Comparison of ENCODE assay signal across 28 mouse cellular contexts in the genomic region with DNA sequence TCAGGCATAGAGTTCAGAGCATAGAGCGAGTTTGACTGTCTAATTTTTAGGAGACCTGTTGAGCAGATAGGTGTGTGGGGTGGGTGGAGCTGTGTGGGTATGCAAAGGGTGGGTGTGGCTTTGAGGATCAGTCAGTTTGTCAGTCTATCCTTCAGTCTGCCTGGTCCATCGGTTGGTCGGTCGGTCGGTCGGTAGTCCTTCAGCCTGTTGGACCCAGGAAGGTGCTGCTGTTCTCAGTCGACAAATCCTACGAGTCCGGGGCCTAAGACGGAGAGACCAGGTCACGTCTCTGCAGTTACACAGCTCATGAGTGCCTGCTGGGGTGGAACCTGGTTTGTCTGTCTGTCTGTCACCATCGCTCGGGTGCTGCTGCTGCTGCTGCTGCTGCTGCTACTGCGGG. TPM values are rescaled to one million over a fixed set of nuclear protein-coding genes. Genes with fewer than 3 reads are reported as not detected.
DNase-seq lines count a peak whose midpoint lies in the region; ATAC-seq and TF ChIP-seq lines count a peak whose summit lies in the region.
"Had no signal": no experiment of that assay in that cellular context is flagged by ENCODE, and none has a peak within 500 bp of the region (broad histone marks: within the 10 kb centered on the region; RNA-seq: fewer than 3 reads in every experiment).

No protein-coding gene starts in this region.

- ATAC-seq in heart, embryonic 12.5 days (ENCODE audit: insufficient number of reproducible peaks, low FRiP score) = 0 out of 2 replicates have a peak, but pooled peaks have one; percentile 34
- ATAC-seq in intestine, embryonic 15.5 days = 0 out of 2 replicates have a peak, but pooled peaks have one; percentile 49
- no peak for ATAC-seq in intestine, embryonic 16.5 days
- ATAC-seq in liver, embryonic 11.5 days (replicated peaks; ENCODE audit: low FRiP score) = no peak
- ATAC-seq in liver, postnatal 0 days = no peak
- ATAC-seq: forebrain, postnatal 0 days; inflammation-experienced regulatory T-cells, adult 6 months; Patski had no signal

- peaks cover 3% of the 10 kb centered on the region; the same call in 1 of the 2 replicates for H3K4me1 ChIP-seq in heart, embryonic 12.5 days (replicated peaks)
- 0 out of 2 replicates have a peak, but pooled peaks cover 1% of the 10 kb centered on the region for H3K4me1 ChIP-seq in intestine, embryonic 15.5 days (replicated peaks)
- H3K4me1 ChIP-seq in intestine, embryonic 16.5 days (ENCODE audit: control insufficient read depth, insufficient read depth, low read length) = no peaks in the 10 kb centered on the region
- no peaks in the 10 kb centered on the region for H3K4me1 ChIP-seq in liver, embryonic 11.5 days (replicated peaks; ENCODE audit: control insufficient read depth, insufficient read depth, low read length)
- no peaks in the 10 kb centered on the region for H3K4me1 ChIP-seq in liver, postnatal 0 days (ENCODE audit: insufficient read depth)
- H3K4me1 ChIP-seq: embryonic facial prominence, embryonic 15.5 days had no signal

- intact Hi-C loops in heart, postnatal 25 days (cut with DNase I) = no loop called here

- DNase-seq in heart, postnatal 25 days (ENCODE audit: low spot score) = no peak
- peak; percentile 32 for DNase-seq in liver, embryonic 11.5 days (ENCODE audit: low spot score)
- no peak for DNase-seq in liver, postnatal 0 days
- peak; percentile 0 for DNase-seq in right cerebral cortex, adult 18-20 months
- no peak for DNase-seq in right cerebral cortex, postnatal 4 days
- DNase-seq: adrenal gland, postnatal 10 days; adrenal gland, postnatal 36 days; B cell, adult 2 months; cerebellum, adult 2 months; cerebellum, adult 9-11 months; cerebellum, postnatal 25 days; forebrain, postnatal 0 days; gastrocnemius, adult 2 months; gastrocnemius, postnatal 14 days; heart, adult 18-20 months; heart, postnatal 36 days had no signal

- H3K4me3 ChIP-seq in heart, embryonic 12.5 days = no peak overlapping the region
- H3K4me3 ChIP-seq in intestine, embryonic 15.5 days (replicated peaks) = no peak overlapping the region
- no peak overlapping the region for H3K4me3 ChIP-seq in intestine, embryonic 16.5 days (ENCODE audit: low read length)
- H3K4me3 ChIP-seq in liver, embryonic 11.5 days (ENCODE audit: low read depth, low read length) = no peak overlapping the region
- H3K4me3 ChIP-seq in liver, postnatal 0 days (ENCODE audit: low read depth, low read length) = no peak overlapping the region
- H3K4me3 ChIP-seq: embryonic facial prominence, embryonic 12.5 days; embryonic facial prominence, embryonic 15.5 days; gastrocnemius, adult 2 months; hindbrain, embryonic 13.5 days had no signal

- H3K27me3 ChIP-seq in heart, embryonic 12.5 days (replicated peaks) = 0 out of 2 replicates have a peak, but pooled peaks cover 11% of the 10 kb centered on the region
- no peaks in the 10 kb centered on the region for H3K27me3 ChIP-seq in intestine, embryonic 15.5 days (replicated peaks)
- no peaks in the 10 kb centered on the region for H3K27me3 ChIP-seq in intestine, embryonic 16.5 days (replicated peaks; ENCODE audit: control insufficient read depth, insufficient read depth, low read length)
- H3K27me3 ChIP-seq in liver, embryonic 11.5 days (replicated peaks; ENCODE audit: control insufficient read depth, insufficient read depth, low read length) = 0 out of 2 replicates have a peak, but pooled peaks cover 4% of the 10 kb centered on the region
- H3K27me3 ChIP-seq in liver, postnatal 0 days (ENCODE audit: insufficient read depth, low read length) = no peaks in the 10 kb centered on the region
- H3K27me3 ChIP-seq: CH12.LX had no signal

- no peak overlapping the region for H3K9ac ChIP-seq in heart, embryonic 12.5 days
- H3K9ac ChIP-seq in intestine, embryonic 15.5 days = no peak overlapping the region
- no peak overlapping the region for H3K9ac ChIP-seq in intestine, embryonic 16.5 days (ENCODE audit: low read depth, low read length)
- H3K9ac ChIP-seq in liver, embryonic 11.5 days (ENCODE audit: low read depth, low read length) = no peak overlapping the region
- no peak overlapping the region for H3K9ac ChIP-seq in liver, postnatal 0 days (replicated peaks)
- H3K9ac ChIP-seq: embryonic facial prominence, embryonic 12.5 days; embryonic facial prominence, embryonic 15.5 days; forebrain, postnatal 0 days; hindbrain, embryonic 13.5 days had no signal

- no peak for TF ChIP-seq EP300 in liver, postnatal 0 days (IDR thresholded peaks at IDR 0.05; ENCODE audit: low read depth)

- no peak overlapping the region for H3K27ac ChIP-seq in heart, embryonic 12.5 days (ENCODE audit: poor library complexity, severe bottlenecking)
- no peak overlapping the region for H3K27ac ChIP-seq in intestine, embryonic 15.5 days
- H3K27ac ChIP-seq in intestine, embryonic 16.5 days (ENCODE audit: low read length) = no peak overlapping the region
- H3K27ac ChIP-seq in liver, embryonic 11.5 days (ENCODE audit: low read depth, low read length) = no peak overlapping the region
- H3K27ac ChIP-seq in liver, postnatal 0 days (ENCODE audit: low read depth) = no peak overlapping the region
- H3K27ac ChIP-seq: embryonic facial prominence, embryonic 12.5 days; embryonic facial prominence, embryonic 15.5 days; gastrocnemius, adult 2 months; hindbrain, embryonic 13.5 days; hindbrain, postnatal 0 days had no signal

- H3K36me3 ChIP-seq in heart, embryonic 12.5 days = peaks cover 26% of the 10 kb centered on the region
- no peaks in the 10 kb centered on the region for H3K36me3 ChIP-seq in intestine, embryonic 15.5 days
- no peaks in the 10 kb centered on the region for H3K36me3 ChIP-seq in intestine, embryonic 16.5 days (ENCODE audit: control insufficient read depth, insufficient read depth, low read length)
- H3K36me3 ChIP-seq in liver, embryonic 11.5 days (ENCODE audit: control insufficient read depth, insufficient read depth, low read length) = no peaks in the 10 kb centered on the region; the same call in 1 of the 2 replicates
- no peaks in the 10 kb centered on the region for H3K36me3 ChIP-seq in liver, postnatal 0 days (replicated peaks; ENCODE audit: insufficient read depth, low read length)
- H3K36me3 ChIP-seq: G1E had no signal

- WGBS in heart, embryonic 12.5 days = 79% methylated on average over 14 of the region's 14 CpGs
- 86% methylated on average over 14 of the region's 14 CpGs for whole genome bisulfite sequencing in intestine, embryonic 15.5 days
- 82% methylated on average over 14 of the region's 14 CpGs for WGBS in intestine, embryonic 16.5 days
- WGBS in liver, embryonic 11.5 days = 80% methylated on average over 14 of the region's 14 CpGs
- 84% methylated on average over 14 of the region's 14 CpGs for WGBS in liver, postnatal 0 days (ENCODE audit: insufficient replicate concordance)

- H3K4me2 ChIP-seq in heart, embryonic 12.5 days = no peak overlapping the region
- no peak overlapping the region for H3K4me2 ChIP-seq in intestine, embryonic 15.5 days (replicated peaks)
- H3K4me2 ChIP-seq in intestine, embryonic 16.5 days (ENCODE audit: low read depth, low read length) = no peak overlapping the region
- H3K4me2 ChIP-seq in liver, embryonic 11.5 days = no peak overlapping the region
- no peak overlapping the region for H3K4me2 ChIP-seq in liver, postnatal 0 days (ENCODE audit: low read depth, low read length)
- H3K4me2 ChIP-seq: embryonic facial prominence, embryonic 15.5 days had no signal

- TF ChIP-seq CTCF in liver, postnatal 0 days (IDR thresholded peaks at IDR 0.05; ENCODE audit: low read depth) = no peak

- no peaks in the 10 kb centered on the region for H3K9me3 ChIP-seq in heart, embryonic 12.5 days (replicated peaks)
- no peaks in the 10 kb centered on the region for H3K9me3 ChIP-seq in intestine, embryonic 15.5 days
- H3K9me3 ChIP-seq in intestine, embryonic 16.5 days (ENCODE audit: control insufficient read depth, low read length) = no peaks in the 10 kb centered on the region
- H3K9me3 ChIP-seq in liver, embryonic 11.5 days (ENCODE audit: control insufficient read depth, low read length) = no peaks in the 10 kb centered on the region
- no peaks in the 10 kb centered on the region for H3K9me3 ChIP-seq in liver, postnatal 0 days (ENCODE audit: low read length)
- H3K9me3 ChIP-seq: embryonic facial prominence, embryonic 12.5 days; embryonic facial prominence, embryonic 15.5 days; hindbrain, embryonic 13.5 days had no signal

RNA-seq across cellular contexts. Expression of a gene that starts 17.9 kb away (rescaled TPM):
- polyA plus RNA-seq in heart, embryonic 12.5 days (2016; fragmentation: Nextera tagmentation; extraction: Ambion mirVana) = 0.34 and 0.54 TPM in 2 replicates
- total RNA-seq in heart, postnatal 25 days (2021) = under 1 TPM; 0.14 to 0.16 TPM
- 1.1 and 1.4 TPM in 2 replicates for polyA plus RNA-seq in intestine, embryonic 15.5 days (2015; fragmentation: Nextera tagmentation; extraction: Ambion mirVana)
- polyA plus RNA-seq in intestine, embryonic 16.5 days (2015; fragmentation: Nextera tagmentation; extraction: Ambion mirVana) = 0.98 TPM in 2 replicates
- polyA plus RNA-seq in liver, embryonic 11.5 days (2014; fragmentation: Nextera tagmentation; extraction: Ambion mirVana) = 1.6 TPM in 2 replicates
- 0.06 and 0.11 TPM in 2 replicates for polyA plus RNA-seq in liver, postnatal 0 days (2015; fragmentation: Nextera tagmentation; extraction: Ambion mirVana)
- total RNA-seq: CH12.LX; common myeloid progenitor, adult 5-6 weeks; gastrocnemius, adult 2 months had no signal
- polyA plus RNA-seq: G1E; inflammation-experienced regulatory T-cells, adult 6 months; Patski had no signal

Comparison
In these comparisons a context has a peak if more than half of its experiments do, and no peak if none do; other contexts are left out.
1. ATAC-seq: peak in heart, embryonic 12.5 days (single experiment) and intestine, embryonic 15.5 days (single experiment); none in intestine, embryonic 16.5 days (single experiment), liver, embryonic 11.5 days (single experiment) and liver, postnatal 0 days (single experiment).
2. DNase-seq: peak in liver, embryonic 11.5 days (single experiment) and right cerebral cortex, adult 18-20 months (single experiment); none in heart, postnatal 25 days (single experiment), liver, postnatal 0 days (single experiment) and right cerebral cortex, postnatal 4 days (single experiment).